Mouse (Mus musculus): ENCODE results near the gene Il1rl2.

- no peak for TF ChIP-seq GATA1 (IDR thresholded peaks at IDR 0.05; ENCODE audit: low read depth, low read length)
- no peak for TF ChIP-seq ELF1 (IDR thresholded peaks at IDR 0.05; ENCODE audit: low read depth, low read length)
- no peak for TF ChIP-seq CHD2 (IDR thresholded peaks at IDR 0.05; ENCODE audit: low read length)
- TF ChIP-seq POLR2A (IDR thresholded peaks at IDR 0.05; ENCODE audit: control insufficient read depth in 1 of 2, insufficient read depth in 1 of 2, low read depth in 1 of 2, low read length in 2 of 2, poor library complexity in 1 of 2) = no peak
Measured at GRCm38 (mm10) chr1:40281950-40282349, 42.5 kb upstream of the Il1rl2 start.

Data from MEL (cell line).